Mouse (Mus musculus): ENCODE data around the gene Tnfaip2. TPM values are rescaled to one million over a fixed set of nuclear protein-coding genes. Genes with fewer than 3 reads are reported as not detected.
A peak's percentile ranks its signal among the peaks of the same experiment; 100 is the strongest.

The Tnfaip2 gene
- total RNA-seq, 4 experiments from 2014 or later: 14.3 to 28.0 (median 17.7) TPM

DNA sequence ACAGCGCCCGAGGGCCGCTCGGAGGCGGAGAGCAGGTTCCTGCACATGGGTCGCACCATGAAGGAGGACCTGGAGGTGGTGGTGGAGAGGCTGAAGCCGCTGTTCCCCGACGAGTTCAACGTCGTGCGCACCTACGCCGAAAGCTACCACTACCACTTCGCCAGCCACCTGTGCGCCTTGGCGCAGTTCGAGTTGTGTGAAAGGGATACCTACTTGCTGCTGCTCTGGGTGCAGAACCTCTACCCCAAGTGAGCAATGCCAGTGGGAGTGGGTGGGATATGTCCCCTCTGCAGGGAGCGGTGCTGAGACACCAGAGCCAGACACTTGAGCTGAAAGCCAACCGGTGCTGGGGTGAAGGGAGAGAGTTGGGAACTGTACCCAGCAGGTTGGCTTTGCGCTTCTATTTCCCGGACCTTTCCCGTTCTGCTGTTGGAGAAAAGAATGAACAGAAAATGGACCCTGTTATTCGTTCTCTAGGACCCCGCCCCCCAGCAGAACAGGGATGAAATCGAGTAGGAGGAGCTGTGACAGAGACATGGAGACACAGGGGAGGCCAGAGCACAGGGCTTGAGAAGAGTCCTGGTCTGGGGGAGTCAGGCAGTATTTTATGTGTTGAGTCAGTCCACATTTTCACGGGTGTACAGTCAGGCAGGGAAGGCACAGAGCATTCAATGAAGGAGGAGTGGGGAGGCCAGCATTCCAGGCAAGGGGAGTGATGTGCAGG is 3.8 kb downstream of the Tnfaip2 start:
- DNase-seq: no peak

DNA sequence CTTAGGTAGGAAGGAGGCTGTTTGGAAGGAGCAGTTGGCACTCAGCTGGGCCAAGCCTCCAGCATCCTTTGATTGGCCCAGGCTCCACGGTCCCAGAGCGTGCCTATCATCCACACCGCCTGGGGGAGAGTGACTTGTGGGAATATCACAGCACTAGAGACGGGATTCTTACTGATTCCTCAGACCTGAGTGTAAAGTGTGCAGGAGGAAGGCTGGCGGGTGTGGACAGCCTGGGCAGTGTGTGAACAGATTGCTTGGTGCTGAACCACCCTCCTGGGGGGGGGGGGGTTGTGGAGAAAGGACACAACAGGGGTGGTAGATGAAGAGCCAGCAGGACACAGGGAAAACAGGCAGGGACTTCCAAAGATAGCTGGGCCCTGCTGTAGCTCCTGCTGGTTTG is 4.5 kb downstream of the Tnfaip2 start:
- DNase-seq: no peak

DNA sequence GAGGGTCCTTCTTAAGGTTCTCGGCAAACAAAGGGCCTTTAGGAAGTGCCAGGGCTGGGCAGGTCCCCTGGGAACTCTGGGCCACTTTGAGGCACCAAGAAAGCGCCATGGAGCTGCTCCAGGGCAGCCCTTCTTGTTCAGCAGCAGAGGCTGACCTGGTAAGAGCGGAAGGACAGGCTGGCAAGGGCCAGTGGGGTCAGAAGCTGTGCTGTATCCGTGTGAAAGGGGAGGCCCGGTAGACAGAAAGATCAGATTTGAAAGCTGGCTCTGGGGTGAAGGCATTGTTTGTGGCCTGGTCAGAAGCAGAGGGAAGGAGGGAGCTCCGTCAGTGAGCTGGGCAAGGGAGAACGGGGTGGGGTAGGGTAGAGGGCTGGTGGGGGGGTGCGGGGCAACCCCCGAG is 5.1 kb downstream of the Tnfaip2 start:
- no peak for DNase-seq

DNA sequence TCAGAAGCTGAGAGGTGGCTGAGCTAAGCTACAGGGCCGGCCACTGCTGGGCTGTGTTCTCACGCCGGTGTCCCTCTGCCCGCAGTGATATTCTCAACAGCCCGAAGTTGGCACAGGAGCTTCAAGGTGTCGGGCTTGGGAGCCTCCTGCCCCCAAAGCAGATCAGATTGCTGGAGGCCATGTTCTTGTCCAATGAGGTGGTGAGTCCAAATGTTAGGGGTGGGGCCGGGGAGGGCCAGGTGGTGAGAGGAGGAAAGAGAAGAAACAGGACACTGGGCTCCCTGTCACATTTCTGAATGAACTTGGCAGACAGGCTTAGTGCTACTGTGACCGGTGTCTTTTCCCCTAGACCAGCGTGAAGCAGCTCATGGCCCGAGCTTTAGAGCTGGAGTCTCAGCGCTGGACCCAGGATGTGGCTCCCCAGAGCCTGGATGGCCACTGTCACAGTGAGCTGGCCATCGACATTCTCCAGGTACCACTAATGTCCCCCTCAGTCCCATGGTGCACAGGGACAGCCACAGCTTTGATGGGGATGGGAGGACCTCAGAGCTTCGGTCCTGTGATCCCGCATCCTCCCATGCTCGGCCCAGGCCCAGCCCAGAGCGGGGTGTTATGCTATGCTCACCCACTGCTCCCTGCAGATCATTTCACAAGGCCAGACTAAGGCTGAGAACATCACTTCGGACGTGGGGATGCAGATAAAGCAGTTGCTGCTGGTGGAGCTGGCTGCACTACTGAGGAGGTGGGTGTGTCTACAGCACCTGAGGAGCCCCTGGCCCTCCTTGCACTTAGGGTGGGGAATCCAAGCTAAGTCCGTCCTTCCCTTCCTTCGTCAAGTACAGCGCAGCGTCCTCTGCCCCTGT is 5.9 kb downstream of the Tnfaip2 start:
- no peak for DNase-seq

DNA sequence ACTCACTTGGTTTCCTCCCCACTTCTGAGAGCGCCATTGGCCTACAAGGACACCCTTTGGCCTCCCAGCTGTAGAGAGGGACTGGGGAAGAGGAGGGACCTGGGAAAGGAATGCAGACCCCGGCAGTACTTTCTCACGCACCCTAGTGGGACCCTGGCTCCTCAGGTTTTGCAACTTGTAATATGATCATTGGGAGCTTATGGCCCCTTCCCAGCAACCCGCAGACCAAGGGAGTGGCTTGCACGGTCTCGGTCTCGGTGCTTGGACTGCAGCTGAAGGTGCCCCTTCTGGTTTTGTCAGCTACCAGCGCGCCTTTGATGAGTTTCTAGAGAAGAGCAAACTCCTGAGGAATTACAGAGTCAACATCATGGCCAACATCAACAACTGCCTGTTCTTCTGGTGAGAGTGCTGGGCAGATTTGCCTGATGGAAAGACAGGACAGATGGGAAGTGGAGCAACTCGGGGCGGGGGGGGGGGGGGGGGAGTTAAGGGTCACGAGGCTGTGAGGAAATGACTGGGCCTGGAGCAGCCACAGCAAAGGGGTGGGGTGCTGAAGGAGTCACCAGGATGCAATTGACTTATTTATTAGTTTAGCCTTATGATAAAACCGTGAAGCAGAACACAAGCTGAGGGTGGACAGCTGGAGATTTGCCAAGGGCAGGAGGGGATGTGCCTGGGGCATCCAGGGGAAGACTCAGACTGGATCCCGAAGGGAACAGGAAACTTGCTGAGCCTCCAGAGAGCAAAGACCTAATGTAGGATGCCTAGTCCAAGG is 6.8 kb downstream of the Tnfaip2 start:
- DNase-seq: peak; percentile 71

DNA sequence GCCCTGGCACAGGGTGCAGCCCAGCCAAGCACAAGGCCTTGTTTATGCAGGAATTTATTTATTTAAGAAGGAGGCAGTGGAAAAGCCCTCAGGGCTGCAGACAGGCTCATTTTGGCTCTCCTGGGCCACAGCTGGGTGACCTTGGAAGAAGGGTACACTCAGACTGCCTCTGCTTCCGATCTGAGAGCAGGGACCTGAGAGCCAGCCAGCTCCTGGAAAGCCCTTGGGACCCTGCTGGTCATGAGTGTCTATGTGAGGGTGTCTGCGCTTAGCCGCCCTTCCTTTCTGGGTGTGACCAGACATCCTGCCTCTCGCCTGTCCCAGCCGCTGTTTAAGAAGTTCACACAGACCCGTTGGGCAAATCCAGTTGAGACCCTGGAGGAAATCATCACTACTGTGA is 8.1 kb downstream of the Tnfaip2 start:
- DNase-seq: no peak

DNA sequence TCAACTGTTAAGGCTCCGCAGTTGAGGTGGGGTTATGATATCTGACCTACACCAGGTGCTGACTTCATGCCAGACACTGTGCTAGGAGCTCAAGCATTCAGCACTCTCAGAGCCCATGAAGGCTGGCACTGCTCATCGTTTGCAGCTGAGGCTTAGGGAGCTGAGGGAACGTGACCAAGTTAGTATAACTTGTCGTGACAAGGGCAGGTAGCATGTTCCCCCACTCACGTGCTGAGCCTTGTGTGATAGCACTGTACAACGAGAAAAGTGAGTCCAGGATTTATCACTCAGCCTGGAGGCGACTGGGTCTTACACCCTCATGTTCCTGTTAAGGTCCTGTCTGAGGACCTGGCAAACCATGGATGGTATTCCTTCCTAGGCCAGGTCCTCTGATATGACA is 9.3 kb downstream of the Tnfaip2 start:
- DNase-seq: no peak

DNA sequence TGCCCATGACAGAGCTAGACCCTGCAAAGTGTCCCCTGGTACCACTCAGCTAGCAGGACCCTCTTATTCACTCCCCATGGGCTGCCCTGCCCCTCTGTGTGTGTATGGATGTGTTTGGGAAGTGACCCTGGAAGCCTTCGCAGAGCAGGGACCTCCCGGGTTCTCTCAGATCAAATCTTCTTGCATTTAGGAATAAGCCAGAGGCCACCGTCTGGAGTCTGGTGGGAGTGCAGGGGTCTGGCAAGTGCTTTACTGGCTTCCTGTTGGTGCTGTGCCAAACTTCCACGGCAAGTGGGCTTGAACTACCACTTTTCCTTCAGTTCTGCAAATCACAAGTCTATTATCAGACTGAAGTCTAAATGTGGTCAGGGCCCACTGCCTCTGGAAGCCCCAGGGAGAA is 11.8 kb downstream of the Tnfaip2 start:
- no peak for DNase-seq

DNA sequence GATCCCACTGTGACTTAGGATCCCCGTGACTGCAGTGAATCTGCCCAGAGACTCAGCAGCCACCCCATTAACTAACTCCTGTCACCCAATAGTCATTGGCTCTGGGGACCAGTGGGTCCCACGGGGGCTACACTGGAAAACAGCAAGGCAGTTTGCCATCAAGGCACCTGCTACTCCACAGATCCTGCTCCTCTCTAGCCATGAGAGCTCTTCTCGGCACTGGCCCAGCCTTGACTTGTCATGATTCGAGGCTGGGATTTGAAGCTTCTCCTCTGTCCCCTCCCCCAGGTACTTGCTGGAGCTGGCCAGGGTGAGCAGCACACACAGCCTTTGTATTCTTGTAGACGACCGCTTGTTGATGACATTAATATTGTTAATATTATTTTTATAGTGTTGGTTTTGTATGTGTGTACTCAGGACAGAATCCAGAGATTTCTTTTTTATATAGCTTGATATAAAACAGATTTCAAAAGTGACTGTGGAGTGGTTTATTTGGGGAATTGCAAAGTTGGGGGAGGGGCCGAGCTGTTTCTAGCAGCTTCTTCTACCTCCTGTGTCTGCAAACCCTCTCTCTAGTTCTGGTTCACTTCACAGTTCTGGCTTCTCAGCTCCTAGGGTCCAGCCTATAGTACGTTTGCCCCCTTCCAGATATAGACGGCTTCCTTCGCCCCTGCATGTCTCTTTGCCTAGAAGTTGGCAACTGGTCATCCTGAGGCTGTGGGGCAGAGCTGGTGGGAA is 12.4 kb downstream of the Tnfaip2 start:
- no peak for DNase-seq

DNA sequence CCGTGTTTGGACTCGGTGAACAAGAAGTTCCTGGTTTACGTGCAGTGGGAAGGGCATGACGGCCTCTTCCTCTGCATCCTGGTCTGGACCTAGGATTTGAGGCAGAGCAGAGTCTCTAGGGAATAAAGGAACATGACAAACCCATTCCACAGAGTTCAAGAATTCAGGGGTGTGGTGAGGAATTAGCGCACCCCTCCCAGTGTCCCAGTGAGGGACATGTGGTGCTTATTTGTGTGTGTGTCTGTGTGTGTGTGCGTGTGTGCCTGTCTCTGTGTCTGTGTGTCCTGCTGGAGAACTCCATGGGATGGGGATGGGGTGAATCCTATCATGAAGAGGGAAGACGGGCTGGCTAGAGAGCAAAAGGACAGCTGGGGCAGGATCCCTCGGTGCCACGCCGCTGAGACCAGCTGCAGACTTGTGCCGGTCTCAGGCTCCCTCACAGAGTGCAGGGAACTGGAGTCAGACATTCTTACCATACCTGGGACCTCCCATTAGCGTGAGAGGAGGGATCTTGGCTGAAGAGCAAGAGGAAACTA is 13.1 kb downstream of the Tnfaip2 start:
- DNase-seq: no peak

DNA sequence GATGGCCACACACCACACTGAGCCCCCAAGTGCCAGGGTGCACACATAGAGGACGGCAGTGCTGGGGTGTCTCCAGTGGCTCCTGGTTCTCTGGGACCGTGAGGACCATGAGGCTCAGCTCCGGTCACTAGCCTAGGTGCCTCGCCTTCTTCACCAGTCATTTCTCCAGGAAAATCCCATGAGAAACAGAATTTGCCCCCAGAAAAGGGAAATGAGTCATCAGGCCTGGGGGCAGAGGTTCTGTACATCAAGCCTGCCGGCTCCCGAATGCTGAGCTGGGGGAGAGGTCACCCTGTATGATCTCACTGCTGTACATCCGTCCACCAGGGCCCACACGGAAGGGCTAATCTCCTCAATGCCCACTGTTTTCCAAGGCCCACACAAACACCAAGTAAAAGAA is 13.6 kb downstream of the Tnfaip2 start:
- DNase-seq: no peak

DNA sequence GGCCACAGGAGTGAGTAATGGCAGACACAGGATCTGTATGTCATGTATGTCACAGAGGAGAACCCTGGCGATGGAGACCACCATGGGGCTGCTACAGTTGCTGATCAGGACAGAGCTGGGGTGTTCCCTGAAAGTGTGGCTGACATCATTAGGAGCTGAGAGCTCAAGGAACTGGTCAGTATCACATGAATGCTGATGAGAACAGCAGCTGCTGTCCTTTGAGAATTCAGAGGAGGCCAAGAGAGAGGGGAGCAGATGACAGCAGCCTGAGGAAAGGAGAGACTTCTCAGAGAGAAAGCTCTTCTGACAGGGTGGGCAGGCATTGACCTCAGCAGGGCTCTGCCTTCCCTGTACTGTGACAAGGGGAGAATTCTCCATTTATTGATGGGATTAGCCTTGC is 15.5 kb downstream of the Tnfaip2 start:
- no peak for DNase-seq

DNA sequence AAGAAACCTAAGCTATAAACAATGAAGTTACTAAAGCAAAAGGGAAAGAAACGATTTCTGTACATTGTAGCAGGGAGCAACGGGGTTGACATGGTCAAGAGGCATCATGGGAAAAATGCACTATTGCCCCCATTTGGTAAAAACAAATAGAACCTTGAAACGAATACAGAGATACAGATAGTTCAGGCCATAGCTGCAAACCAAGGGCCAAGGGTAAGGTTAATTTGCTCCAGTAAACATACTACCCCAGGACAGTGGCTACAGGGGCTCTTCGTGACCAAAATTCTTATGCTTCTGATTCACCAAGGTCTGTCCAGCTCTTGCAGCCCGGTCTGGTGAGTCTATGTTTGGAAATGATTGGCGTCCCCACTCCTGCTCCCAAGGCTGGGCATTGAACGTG is 21.3 kb downstream of the Tnfaip2 start:
- no peak for DNase-seq

DNA sequence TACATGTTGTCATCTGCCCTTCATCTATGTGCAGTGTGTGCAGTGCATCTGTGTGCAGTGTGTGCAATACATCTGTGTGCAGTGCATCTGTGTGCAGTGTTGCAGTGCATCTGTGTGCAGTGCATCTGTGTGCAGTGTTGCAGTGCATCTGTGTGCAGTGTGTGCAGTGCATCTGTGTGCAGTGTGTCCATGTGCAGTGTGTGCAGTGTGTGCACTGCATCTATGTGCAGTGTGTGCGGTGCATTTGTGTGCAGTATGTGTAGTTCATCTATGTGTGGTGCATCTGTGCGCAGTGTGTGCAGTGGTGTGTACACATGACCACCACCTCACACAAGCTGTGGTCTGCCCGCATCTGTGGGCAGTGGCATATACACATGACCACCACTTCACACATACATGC is 24.1 kb downstream of the Tnfaip2 start:
- no peak for DNase-seq

DNA sequence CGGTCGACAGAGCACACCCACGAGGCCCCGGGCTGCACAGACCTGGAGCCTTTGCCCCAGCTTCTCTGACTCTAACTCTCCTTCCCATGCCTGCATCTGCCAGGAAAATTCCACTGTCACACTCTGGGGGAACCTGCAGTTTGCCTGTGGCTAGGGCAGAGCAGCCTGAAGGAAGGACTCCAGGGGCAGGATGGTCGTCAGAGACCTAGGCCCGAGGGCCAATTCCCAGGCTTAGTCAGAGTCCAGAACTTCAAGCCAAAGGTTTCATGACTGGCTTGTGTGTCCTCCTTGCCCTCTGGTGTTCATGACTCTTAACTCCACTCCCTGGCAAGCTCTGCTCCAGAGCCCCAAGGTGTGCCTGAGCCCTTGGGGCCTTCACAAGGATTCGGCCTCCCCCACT is 25.9 kb downstream of the Tnfaip2 start:
- no peak for DNase-seq

DNA sequence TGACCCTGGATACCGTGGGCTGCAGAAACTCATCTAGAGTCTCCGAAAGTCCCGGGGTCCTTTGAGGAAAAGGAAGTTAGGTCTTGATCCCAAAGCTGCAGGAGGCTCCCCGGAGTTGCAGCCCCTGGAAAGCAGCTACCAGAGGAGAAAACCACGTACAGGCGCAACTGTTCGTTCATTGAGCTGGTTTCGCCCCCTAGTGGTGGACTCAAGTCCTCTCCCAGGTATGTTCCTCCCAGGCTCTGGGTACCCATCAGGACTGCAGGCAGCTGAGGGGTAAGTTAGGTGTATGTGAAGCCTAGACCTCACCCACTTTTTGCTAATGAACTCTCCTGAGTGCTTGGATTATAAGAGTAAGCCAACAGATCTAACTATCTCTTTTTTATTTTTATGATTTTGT is 27.2 kb downstream of the Tnfaip2 start:
- no peak for DNase-seq

DNA sequence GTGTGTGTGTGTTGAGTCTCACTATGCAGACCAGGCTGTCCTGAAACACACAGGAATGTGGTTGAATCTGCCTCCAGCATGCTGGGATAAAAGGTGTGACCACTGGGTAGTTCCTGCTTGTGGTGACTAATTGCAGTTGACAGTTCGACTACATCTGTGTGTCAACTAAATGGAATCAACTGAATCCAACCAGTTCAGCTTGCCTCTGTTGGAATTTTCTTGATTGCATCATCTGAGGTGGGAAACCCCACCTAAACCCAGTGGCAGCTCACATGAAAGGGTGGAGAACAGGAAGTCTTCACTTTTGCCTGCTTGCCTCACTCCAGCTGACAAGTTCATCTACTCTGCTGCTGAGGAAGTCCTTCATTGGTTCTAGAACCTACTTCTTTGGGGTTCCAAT is 28.9 kb downstream of the Tnfaip2 start:
- DNase-seq: no peak

DNA sequence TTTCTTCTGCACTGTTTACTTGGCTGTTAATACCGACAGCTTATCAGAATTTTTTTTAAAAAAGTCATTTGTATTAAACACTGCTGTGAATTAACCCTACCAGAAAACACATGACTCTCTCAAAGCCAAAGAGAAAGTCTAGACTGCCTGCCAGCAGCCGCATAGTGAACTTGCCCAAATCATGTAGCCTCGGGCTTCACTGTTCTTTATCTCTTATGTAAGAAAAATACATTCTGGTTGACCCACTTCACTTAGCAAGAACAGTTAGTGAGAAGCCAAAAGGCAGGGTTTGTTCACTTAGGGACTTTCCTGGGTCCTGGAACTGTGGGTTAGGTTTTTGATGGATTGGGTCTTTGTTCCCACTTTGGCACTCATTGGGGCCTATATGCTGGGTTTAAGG is 29.5 kb downstream of the Tnfaip2 start:
- DNase-seq: no peak

DNA sequence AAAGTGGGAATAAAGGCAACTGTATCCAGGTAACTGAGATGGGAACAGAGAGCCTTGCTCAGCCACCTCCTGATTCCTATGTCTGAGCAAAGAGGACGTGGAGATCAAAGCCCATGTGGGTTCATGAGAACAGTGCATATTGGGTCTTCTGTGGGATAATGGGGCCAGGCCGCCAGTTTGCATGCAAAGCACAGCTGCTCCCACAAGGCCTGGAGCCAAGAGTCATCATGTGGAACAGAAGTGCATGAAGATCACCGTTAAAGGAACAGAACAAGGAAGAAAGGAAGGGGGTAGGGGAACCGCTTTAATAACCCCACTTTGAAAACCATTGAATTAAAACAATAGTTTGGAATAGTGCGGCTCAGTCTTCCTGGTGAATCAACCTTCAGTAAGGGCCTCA is 30.6 kb downstream of the Tnfaip2 start:
- DNase-seq: no peak

DNA sequence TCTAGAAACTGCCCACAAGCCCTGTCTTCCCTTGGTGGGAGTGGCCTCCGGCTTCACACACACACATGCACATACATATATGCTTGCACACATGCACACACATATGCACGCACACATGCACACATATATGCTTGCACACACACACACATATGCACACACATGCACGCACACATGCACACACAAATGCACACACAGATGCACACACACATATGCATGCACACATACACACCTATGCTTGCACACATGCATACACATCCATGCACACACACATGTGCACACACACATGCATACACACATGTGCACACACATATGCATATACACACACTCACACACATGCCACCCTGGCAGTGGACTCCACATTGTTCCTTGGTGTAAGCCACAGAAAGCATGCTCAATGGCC is 32.1 kb downstream of the Tnfaip2 start:
- no peak for DNase-seq

DNA sequence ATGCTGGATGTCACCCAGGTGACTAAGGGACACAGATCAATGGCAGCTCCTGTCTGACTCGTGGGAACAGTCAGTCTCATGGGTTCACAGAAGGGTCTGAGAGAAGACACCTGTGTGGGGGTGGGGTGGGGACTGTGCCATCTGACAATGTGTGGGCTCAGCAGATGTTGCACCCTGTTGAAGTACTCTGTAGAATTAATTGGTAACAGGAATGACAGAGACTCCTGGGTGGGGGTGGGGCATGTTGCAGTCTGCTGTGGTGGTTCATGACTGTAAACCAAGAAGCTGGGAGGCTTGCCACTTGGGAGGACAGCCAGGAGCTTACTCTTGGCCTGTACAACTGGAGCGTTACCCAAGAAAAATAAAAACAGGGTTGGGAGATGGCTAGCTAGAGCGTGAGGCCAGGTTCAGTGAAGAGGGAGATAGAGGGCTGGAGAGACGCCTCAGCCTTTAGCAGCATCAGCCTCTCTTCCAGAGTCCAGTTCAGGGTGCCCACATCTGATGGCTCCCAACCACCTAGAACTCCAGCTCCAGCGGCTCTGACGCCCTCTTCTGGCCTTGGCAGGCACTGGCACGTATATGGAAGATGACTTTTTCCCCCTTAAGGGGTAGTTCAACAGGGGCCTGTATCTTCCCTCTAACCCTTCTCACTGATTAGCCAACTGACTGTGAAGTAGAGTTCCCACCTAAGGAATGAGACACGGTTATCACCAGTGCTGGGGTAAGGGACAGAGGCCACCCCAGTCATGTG is 32.8 kb downstream of the Tnfaip2 start:
- no peak for DNase-seq

DNA sequence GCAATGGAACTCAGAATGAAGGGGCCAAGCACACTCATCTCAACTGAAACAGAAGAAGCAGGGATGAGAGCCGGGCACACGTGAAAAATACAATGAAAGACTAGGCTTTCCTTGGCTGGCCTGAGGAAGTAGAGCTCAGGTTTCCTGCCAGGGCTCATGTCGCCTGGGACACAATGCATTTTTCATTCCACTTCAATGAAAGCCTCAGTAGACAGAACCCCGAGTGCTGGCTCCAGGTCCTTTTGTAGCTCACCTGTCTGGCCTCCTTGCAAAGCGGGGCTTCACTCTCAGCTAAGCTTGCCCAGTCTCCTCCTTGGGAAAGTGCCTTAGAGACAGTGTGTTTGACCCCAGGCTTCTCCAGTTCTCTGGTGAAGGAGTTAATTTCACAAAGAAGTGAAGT is 36.7 kb downstream of the Tnfaip2 start:
- DNase-seq: no peak
